Mouse (Mus musculus) megakaryocyte, embryonic 14.5 days (primary cell): ENCODE data around the gene Fam43b.

Source experiments
- FLI1 ChIP-seq: IDR thresholded peaks from 2 replicates; pipeline ENCODE4 v1.6.1; 2012; ENCODE audit warnings: low read length, inconsistent platforms, mixed read lengths
- GATA1 ChIP-seq: IDR thresholded peaks from 3 replicates; pipeline ENCODE4 v1.6.1; 2012; ENCODE audit warnings: mixed read lengths, low read length, inconsistent platforms, borderline replicate concordance

DNA sequence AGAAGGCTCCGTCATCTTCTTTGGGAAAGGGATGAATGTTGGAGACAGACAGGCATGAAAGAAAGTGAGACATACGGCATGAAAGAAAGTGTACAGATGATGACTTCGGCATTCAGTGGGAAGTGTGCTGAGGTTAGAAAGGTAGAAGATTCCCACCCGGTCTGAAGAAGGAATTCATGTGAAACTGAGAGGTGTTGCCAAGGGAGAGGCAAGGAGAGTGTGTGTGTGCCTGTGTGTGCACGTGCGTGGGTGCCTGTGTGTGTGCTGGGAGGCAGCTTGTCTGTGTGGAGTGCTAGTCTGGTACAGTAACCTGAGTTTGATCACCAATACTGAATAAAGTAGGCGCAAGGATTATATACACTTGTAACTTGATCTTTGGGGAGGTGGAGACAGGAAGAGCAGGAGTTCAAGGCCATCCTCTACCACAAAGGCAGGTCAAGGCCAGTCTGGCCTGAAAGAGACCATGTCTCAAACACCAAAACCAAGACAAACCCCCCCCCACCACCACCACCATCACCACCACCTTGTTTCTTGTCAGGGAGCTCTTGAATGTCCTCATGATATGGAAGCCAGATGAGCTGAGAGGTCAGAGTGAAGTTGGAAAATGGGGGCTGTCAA, 15.3 kb upstream of the Fam43b start:
- TF ChIP-seq GATA1 (no peak), FLI1 (no peak)
